Mouse (Mus musculus) urinary bladder, postnatal 25 days (tissue): ENCODE results near the gene Ncoa4.
"Not testable (repeated sequence)": the region's sequence is repeated elsewhere in the genome, so short reads cannot be mapped to it uniquely, and the experiment has no call there.

Experiments used
- DNase-seq: peaks from one replicate; pipeline ENCODE4 v3.0.0; 2022; ENCODE audit warnings: low spot score

The Ncoa4 gene

DNA sequence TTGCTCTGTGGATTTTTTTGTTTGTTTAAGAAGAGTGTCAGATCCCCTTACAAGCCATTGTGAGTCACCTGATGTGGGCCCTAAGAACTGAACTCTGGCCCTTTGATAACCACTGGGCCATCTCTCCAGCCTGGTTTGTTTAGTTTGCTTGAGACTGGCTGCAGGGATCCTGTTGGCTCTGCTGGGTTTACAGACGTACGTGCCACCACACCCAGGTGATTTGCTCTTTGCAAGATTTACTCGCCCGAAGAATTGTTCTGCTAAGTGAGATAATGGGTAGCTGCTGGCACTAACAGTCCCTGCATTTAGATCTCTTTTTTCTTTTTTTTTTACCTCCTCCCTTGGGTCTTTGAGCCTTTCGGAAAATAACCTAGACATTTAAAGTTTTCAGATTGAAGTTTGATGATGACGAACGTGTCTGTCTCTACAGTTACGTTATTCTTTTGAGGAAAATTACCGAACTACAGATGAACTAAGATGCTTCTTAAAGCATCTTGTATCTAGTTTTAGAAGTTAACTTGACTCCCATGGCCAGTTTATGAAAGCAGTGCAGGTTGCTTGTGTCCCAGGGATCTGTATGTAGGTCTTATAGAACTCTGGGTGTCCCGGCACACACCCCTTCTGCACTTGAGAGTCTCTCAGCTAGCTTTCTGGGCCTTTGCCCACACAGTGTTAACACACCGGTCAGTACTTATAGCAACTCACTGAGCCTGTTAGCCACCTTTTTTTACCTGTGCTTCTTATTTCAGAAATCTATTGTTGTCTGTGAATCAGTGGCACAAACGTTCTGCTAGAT is 1.6 kb downstream of the Ncoa4 start:
- DNase-seq, result no peak

DNA sequence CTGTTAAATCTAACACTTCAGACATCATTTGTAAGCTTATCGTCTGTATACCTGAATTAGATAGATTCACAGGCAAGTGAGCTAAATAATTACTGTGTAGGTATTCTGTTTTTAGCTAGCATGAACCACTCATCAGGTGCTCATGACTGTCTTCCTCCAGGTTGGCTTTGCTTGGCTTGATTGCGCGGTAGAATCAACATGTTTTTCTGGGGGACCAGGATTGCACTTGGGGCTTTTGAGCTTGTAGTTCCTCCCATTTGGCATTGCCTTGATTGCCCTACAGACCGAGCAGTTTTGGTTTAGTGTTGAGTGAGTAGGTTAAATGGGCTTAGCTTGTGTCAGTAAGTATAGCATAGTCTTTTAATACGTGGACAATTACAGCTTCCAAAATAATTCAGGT is 2.6 kb downstream of the Ncoa4 start:
- no peak for DNase-seq

DNA sequence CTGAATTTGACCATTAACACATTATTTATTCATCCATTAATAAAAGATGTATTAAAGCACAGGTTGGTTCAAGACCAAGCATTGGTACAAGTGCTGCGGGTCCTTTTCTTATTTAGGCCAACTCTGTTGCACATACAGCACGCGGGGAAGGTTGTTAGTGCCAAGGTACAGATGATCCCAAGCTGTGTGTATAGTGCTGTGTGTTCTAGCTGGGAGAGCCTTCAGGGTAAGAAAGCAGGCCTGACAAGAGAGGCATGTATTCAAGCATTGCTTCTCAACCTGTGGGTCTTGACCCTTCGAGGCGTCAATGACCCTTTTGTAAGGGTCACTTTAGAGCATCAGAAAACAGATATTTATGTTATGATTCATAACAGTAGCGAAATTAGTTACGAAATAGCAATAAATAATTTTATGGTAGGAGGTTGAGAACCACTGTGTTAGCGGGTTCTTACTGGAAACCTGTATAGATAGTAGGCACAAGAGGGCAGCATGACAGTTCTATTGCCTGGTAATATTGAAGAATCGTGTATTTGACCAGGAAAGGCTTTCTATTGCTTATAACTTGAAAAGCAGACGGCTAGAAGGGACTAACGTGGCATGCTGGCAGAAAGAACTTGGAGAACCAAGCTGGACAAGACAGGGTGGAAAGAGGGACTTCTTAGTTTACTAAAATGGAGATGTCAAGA is 3.7 kb downstream of the Ncoa4 start:
- DNase-seq, result no peak

DNA sequence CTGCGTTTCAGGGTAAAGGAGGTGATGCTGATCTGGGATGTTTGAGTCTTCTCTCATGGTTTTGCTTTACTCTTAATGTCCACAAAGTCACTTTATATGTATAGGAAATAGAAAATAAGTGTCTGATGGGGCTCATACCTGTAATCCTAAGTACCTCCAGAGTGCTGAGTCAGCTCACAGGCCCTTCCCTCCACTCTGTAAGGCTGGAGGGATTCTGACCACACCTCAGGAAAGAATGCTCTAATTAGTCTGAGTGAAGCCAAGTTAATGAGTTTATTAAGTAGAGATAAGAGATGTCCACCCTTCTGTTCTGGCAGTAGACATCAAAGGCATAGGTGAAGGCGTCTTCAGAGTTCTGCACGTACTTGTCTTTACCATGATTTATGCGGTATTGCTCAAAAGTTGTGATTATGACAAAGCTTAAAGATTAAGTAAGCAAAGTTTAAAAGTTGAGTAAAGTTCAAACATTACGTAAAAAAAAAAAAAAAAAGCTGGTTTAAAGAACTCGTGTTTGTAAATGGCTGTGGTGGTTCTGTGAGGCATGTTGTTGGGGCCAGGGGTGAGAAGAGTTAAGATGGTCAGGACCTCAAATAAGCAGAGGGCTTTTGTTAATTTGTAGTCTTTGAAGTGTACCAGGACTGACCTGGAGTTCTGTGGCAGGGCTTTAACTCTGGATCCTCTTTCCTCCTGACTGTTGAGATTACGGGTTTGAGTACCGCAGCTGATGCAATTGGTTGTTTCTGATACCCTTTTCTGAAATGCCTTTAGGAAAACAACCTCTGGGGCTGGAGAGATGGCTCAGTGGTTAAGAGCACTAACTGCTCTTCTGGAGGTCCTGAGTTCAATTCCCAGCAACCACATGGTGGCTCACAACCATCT is 4.7 kb downstream of the Ncoa4 start:
- DNase-seq, result no peak

DNA sequence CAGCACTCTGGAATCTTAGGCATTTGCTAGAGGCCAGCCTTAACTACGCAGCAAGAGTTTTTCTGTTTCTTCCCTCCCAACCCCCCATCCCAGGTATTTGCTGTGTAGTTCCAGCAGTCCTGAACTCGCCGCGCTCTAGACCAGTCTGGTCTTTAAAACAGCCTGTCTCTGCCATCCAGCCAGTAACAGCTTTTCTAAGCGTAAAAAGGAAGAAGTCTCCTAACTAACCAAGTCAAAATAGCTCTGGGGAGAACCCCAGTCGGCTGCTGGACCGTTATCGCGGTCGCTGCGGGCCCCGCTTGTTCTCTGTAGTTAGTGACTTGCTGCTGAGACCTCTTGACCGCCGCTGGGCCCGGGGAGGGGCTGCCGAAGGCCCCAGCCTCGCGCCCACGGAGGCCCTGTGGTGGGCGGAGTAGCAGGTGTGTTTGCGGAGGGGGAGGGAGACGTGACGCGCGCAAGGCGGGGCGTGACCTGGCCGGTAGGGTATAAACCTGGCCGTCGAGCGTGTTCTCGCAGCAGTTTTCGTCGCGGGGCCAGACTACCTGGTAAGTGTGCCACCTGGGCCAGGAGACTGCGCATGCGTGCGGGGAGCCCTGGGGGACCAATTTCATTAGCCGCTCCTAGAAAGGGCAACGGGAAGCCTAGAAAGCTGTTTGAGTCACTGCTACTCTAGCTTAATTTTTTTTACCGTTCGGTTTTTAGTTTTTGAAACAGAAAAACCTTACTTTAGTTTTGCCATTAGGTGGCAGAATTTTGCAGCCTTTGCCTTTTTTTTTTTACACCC is 5.8 kb downstream of the Ncoa4 start:
- peak; percentile 76 for DNase-seq

DNA sequence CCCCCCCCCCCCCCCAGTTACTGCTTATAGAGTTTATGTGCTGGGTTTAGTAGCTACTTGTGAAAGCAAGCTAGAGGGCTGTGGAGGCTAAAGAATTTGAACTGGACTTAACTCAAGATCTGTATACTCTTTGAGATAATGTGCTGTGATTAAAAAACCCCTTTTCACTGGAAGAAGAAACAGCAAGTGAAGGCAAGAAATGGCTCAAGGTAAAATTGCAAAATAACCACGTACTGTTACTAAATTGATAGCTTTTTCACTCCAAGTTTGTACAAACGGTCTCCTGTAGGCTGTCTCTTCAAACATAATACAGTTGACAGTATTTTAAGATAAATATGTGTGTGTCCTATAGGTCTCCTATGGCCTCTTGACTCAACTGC is 6.4 kb downstream of the Ncoa4 start:
- DNase-seq, result no peak

DNA sequence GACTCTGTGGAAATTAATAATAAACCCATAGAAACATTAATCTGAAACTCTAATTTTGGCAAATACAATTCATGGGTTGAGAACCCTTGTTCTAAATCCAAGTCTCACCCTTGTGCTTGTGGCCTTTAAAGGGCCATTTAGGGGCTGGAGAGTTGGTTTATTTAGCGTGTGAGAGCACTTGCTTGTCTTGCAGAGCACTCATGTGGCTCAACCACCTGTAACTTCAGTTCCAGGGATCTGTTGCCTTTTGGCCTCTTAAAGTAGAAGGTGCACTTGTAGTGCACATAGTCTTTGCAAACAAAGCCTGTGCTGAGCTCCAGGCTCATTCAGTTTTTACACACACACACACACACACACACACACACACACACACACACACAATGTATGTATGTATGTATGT is 7.2 kb downstream of the Ncoa4 start:
- DNase-seq, result no peak

DNA sequence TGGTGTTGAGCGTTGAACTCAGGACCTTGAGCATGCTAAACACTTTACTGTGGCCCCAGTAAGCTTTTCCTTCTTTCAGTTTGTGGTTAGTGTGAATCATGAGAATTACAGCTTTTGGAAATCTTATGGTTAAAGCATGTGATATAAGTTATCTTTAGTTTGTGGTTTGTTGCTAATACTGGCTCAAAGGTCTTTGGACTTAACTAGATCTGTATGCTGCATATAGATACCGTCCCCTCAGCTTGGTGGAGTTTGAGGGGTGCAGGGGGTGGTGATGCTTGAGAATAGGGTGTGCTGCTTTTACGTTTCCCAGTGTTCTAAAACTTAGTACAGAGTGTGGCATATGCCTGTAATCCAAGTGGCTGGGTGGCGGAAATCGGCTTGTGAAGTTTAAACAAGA is 7.7 kb downstream of the Ncoa4 start:
- no peak for DNase-seq

DNA sequence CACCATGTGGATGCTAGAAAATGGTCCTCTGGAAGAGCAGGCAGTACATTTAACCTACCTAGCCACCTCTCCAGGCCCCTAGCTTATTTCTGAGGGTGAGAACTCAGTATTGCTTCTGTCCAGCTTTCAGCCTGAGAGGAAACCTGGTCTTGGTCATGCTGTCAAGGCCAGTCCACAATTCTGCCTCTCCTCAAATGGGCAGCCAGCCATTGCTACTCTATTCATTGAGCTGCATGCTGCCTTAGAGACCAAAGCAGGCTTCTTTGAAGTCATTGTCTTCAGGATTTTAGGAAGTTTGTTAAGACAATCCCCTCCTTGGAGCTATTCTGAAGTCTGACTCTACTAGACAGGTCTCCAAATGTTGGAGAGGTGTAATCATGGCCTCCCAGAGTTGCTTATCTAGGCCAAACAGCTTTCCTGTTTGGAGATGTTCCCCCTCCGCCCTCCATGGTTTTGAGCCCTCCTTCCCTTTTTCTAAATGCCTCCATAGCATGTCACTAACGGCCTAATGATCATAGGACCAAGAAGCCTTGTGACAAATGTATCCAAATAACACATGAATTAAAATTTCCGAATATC is 9.1 kb downstream of the Ncoa4 start:
- no peak for DNase-seq

DNA sequence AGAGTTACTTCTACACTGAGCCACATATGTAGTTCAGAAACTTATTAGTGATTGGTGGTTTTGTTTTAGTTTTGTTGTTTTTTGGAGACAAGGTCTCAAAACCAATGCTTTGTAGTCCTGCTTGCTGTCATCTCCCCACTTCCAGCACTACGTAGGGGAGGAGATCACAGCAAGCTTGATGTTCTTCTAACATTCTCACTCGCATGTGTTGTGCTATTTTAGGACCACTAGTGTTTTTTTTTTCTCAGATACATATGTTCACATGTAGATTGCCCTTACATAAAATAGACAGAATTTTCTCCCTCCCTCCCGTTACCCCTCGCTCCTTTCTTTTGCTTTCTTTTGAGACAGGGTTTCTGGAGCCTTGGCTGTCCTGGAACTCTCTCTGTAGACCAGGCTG is 10.5 kb downstream of the Ncoa4 start:
- DNase-seq, result no peak

DNA sequence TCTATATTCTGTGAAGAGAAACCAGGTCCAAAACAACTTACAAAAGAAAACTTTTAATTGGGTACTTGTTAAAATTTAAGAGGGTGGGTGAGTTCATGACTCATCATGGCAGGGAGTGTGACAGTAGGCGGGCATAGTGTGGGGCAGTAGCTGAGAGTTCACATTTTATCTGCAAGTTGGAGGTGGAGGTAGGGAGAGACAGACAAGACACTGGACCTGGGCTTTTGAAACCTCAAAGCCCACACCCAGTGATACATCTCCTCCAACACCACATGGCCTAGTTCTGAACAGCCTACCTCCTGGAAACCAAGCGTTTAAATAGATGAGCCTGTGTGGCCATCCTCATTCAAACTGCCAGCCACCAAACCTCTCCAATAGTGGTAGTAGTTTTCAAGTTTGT is 15.6 kb downstream of the Ncoa4 start:
- no peak for DNase-seq

DNA sequence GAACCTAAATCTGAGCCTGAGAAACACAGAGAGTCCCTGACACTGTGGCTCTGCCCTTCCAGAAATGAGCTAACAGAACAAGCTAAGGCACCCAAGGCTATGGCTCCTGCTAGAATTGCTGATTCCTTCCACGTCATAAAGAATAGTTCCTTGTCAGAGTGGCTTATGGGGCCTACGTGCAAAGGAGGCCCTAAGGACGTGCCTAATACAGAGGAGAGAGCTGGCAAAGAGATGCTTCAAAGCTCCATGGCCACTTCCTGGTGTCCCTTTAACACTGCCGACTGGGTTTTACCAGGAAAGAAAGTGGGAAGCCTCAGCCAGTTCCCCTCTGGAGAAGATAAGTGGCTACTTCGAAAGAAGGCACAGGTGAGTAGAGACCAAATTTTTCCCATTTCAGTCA is 16.9 kb downstream of the Ncoa4 start:
- not testable (repeated sequence) for DNase-seq

DNA sequence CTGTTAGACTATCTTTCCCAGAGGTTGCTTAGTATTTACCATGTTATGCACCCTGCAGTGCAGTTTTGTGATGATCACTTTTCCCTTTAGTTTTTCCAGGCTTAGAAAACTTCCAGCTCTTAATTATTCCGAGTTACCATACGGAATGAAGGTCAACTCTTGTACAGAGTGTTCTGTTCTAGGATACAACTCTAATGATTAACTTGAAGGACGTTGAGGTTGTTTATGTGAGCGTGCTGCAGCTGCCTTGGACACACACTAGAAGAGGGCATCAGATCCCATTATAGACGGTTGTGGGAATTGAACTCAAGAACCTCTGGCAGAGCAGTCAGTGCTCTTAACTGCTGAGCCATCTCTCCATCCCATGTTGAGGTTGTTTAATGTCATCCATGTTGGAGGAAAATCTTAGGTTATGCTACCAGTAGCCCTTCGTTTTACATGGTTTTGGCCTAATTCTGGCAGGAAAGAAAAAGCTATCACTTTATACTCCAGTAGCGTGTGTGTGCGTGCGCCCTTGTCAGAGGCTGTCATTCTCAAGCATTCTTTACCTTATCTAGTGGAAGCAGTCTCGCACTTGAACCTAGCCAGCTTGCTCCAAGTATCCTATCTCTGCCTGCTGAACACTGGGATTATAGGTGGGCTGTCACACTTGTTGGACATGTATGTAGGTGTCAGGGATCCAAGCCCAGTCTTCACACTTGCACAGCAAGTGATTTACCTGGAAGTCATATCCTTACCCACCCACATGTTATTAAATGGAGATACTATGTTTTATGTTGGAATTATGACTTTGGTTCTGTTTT is 19.9 kb downstream of the Ncoa4 start:
- DNase-seq, result no peak

DNA sequence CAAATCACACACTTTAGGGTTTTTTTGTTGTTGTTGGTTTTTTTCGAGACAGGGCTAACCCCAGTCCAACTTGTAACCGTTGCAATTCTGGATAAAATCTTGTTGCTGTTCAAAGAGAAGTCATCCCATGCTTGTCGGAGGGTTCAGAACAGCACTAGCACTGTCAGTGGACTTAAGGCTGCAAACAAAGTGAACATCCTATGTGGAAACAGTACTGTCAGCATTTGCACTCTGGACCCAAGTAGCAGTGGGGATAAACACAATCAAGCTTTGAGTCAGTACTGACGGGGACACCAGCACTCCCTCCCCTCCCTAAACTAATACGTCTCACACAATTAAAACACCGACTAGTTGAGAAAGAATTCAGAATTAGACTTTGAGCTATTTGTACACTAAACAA is 21.2 kb downstream of the Ncoa4 start:
- DNase-seq, result no peak

DNA sequence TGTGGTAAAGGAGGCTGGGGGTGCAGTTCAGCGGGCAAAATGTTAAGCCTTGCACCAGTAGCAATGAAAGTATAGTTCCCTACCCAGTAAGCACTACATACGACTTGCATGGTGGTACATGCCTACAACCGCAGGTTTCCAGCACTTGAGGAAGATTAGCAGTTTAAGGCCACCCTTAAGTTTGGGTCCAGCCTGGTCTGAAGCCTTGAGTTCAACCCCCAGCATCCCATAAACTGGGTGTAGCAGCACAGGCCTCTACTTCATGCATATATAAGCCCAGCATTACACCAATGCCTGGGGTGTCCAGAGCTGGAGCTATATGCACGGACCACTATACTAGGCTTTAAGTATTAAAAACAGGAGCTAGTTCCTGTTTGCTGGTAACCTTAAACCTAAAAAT is 24.2 kb downstream of the Ncoa4 start:
- DNase-seq, result no peak

DNA sequence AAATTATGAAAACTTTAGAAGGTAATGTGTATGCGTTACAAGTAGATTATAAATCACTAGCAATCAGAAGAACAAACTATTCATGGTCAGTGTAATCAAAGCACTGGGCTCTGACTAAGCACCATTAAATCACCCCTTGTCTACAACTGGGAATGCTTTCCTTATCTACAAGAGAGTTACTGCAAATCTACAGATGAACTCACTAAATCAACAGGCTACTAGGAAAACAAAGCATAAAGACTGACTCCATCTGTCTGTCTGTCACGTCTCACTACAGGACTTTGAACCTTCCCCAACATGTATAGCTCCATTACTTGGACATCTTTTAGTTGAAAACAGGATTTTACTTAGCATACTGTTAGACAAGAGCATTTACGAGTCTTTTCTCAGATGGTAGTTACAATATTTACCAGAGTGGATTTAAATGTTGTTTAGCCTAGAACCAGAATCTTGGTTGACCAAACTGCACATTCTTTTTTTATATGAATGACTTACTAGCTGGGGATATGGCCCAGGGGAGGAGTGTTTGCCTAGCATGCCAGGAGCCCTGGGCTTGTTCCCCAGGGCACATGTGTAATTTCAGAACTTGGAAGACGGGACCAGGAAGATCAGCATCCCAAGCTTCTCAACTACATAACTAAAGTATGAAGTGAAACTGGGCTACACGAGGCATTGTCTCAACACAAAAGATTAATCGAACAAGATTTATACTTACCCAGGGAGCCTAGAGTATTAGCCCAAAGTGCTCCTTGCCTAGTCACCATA is 31.1 kb downstream of the Ncoa4 start:
- DNase-seq, result no peak

DNA sequence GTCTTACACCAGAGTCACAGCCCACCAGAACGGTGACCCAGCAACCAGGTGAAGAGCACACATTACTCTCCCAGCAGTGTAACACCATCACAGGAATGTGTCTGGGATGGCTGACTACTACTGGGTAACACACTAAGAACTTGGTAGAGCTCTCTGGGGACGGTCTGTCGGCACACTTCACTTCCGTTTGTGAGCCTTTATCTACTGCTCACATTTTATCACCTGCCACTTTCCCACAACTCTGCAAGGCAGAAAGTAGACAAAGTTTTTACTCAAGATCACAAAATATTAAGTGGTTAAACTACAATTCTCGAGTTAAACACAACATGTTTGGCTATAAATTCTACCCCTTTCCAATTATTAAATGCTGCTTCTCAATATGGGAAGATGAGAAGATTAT is 32.3 kb downstream of the Ncoa4 start:
- no peak for DNase-seq

DNA sequence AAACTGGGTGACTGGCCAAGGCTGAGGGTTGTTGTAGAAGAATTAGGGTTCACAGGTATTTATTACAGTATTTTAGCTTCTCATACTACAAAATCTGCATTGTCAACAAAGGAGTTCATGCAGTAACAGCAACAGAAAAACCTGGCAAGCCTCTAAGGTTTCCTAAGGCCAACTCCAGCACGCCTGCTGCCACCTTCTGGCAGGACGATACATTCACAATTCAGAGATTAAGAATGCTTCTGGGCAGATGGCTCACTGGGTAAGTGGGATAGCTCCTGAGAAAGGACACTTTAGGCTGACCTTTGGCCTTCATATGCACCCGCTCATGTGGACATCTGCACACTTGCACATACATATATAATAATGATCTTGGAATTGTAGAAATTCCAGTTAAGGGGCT is 32.8 kb downstream of the Ncoa4 start:
- DNase-seq, result peak; percentile 30

DNA sequence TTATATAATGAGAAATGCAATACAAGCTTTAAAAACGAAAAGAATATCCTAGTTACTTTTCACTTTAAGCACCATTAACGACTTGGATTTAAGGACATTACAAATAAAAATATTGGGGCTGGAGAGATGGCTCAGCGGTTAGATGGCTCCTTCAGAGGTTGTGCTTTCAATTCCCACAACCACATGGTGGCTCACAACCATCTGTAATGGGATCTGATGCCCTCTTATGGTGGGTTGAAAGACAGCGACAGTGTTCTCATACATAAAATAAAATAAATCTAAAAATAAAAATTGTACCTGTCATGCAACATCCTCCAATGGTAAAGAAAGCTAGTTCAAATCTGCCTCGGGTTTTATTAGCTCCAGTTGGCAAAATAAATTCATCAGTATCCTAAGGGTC is 33.9 kb downstream of the Ncoa4 start:
- DNase-seq, result not testable (repeated sequence)

DNA sequence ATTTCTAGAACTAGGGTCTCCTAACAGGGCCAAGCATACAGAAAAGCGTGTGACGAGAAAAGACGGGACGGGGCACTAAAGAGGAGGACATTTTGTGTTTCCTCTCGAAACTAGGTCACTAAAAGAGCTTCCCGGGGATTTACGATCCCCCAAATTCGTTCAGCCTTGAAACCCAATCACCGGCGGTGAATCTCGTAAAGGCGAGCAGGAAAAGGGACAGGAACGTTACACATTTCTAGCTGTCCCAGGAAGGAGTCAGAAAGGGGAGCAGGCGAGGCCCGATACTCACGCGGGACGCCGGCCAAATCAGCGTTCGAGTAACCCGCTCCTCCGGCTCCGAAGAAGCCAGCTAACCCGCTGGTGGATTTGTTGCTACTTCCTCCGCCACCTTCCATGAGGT is 41.7 kb downstream of the Ncoa4 start:
- peak; percentile 51 for DNase-seq
